Mouse (Mus musculus) thymus, adult 2 months (tissue): ENCODE data around the gene Creld2.

Source experiments
- CTCF ChIP-seq: fragments of 200-500 bp; IDR thresholded peaks from 2 replicates; pipeline ENCODE4 v1.5.1; 2012; ENCODE audit warnings: mild to moderate bottlenecking, control low read depth, low read length, moderate library complexity, borderline replicate concordance; ENCODE audit not compliant: control insufficient read depth, poor library complexity, insufficient read depth; ENCODE audit errors: extremely low read depth
- POLR2A ChIP-seq: fragments of 200-500 bp; IDR thresholded peaks from 2 replicates; pipeline ENCODE4 v1.6.1; 2012; ENCODE audit warnings: mild to moderate bottlenecking, low read length, control low read depth, moderate library complexity; ENCODE audit not compliant: control insufficient read depth, poor library complexity, insufficient read depth; ENCODE audit errors: extremely low read depth

- no peak for TF ChIP-seq POLR2A
- no peak for TF ChIP-seq CTCF
Observed at GRCm38 (mm10) chr15:88870418-88871185, 51.2 kb downstream of the Creld2 start.
